Mouse (Mus musculus) cerebellum, postnatal 36 days (tissue): ENCODE data around the gene AA467197.

ENCODE experiments used
- DNase-seq, 2 experiments: peaks; one replicate each; pipeline ENCODE4 v3.0.0; 2021 to 2022; ENCODE audit warnings: mixed read lengths in 2 of 2

The AA467197 gene

GRCm38 (mm10) chr2:122638673-122639072 lies 1.9 kb downstream of the AA467197 start:
- no peak for DNase-seq

- no peak for DNase-seq
These were observed 15.6 kb downstream of the AA467197 start for GRCm38 (mm10) chr2:122652096-122653084.

GRCm38 (mm10) chr2:122656052-122656451 lies 19.3 kb downstream of the AA467197 start:
- no peak for DNase-seq

GRCm38 (mm10) chr2:122656767-122657166 lies 20.0 kb downstream of the AA467197 start:
- DNase-seq: no peak

GRCm38 (mm10) chr2:122657707-122658524 lies 21.1 kb downstream of the AA467197 start:
- DNase-seq: no peak

- DNase-seq: no peak
These were observed 23.0 kb downstream of the AA467197 start for GRCm38 (mm10) chr2:122659825-122660224.

GRCm38 (mm10) chr2:122665253-122665972 lies 28.6 kb downstream of the AA467197 start:
- DNase-seq: no peak

- peak; percentile 42 to 47 for DNase-seq
These were observed 29.4 kb downstream of the AA467197 start for GRCm38 (mm10) chr2:122665973-122666875.

GRCm38 (mm10) chr2:122667856-122668255 lies 31.1 kb downstream of the AA467197 start:
- peak; percentile 8 to 19 for DNase-seq

GRCm38 (mm10) chr2:122671714-122672113 lies 34.9 kb downstream of the AA467197 start:
- DNase-seq: no peak

- DNase-seq: no peak
These were observed 36.1 kb downstream of the AA467197 start for GRCm38 (mm10) chr2:122672841-122673240.

- no peak for DNase-seq
These were observed 38.3 kb downstream of the AA467197 start for GRCm38 (mm10) chr2:122675126-122675525.

- no peak for DNase-seq
These were observed 44.8 kb downstream of the AA467197 start for GRCm38 (mm10) chr2:122681379-122682137.

- no peak for DNase-seq
These were observed 45.7 kb downstream of the AA467197 start for GRCm38 (mm10) chr2:122682520-122682919.

- DNase-seq: no peak
These were observed 46.9 kb downstream of the AA467197 start for GRCm38 (mm10) chr2:122683641-122684040.

- DNase-seq: no peak
These were observed 49.9 kb downstream of the AA467197 start for GRCm38 (mm10) chr2:122686665-122687064.
